Mouse (Mus musculus): ENCODE data around the gene Gm20518. TPM values are rescaled to one million over a fixed set of nuclear protein-coding genes. Genes with fewer than 3 reads are reported as not detected.

The Gm20518 gene
- total RNA-seq, 2 experiments from 2014 or later: 0.15 to 0.56 TPM

DNA sequence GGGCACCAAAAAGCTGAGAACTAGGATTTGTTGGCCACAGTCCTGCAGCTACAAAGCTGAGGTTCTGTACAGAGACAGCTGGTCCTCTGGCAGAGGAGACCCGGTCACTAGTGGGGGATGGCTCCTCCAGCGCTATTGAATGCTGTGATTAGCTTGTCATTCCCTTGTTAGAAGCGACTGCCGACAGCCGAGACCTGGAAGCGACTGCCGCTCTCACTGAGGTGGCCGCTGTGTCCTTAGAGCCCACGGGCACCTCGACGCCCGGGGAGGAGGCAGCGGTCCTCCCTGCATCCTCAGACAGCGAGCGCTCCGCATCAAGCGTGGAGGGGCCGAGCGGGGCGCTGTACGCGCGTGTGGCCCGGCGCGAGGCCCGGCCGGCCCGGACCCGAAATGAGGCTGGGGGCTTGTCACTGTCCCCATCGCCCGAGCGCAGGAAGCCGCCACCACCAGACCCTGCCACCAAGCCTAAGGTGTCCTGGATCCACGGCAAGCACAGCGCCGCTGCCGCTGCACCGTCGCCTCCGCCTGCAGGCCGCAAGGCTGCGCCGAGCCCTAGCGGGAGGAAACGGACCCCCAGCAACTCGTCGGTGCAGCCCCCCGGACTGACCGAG lies 84.8 kb downstream of the Gm20518 start:
- intact Hi-C loops (cut with DNase I): no loop called here
- peak overlapping the region; percentile 82 for H3K4me3 ChIP-seq
- H3K27ac ChIP-seq: peak overlapping the region; percentile 76
- no peak for DNase-seq
- no peak for TF ChIP-seq CTCF (IDR thresholded peaks at IDR 0.05)

DNA sequence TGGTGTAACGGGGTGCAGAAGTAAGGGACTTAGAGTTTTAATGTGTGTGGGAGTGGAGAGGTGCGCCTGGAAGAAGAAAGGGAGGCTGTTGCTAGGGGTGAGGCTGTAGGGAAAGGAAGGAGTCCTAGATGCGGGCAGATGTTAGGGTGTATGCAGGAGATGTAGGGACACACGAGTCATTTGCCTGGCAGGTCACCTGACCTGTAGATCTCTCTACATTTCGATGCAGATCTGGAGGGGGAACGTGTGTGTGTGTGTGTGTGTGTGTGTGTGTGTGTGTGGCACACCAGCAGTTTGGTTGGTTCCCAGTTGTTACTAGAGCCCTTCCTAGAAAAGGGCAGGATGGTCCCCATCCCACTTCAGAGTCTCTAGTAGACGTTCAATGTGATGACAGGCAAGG lies 86.5 kb downstream of the Gm20518 start:
- TF ChIP-seq CTCF (IDR thresholded peaks at IDR 0.05): no peak
- intact Hi-C loops (cut with DNase I): no loop called here
- H3K27ac ChIP-seq: no peak overlapping the region
- no peak overlapping the region for H3K4me3 ChIP-seq
- no peak for DNase-seq

DNA sequence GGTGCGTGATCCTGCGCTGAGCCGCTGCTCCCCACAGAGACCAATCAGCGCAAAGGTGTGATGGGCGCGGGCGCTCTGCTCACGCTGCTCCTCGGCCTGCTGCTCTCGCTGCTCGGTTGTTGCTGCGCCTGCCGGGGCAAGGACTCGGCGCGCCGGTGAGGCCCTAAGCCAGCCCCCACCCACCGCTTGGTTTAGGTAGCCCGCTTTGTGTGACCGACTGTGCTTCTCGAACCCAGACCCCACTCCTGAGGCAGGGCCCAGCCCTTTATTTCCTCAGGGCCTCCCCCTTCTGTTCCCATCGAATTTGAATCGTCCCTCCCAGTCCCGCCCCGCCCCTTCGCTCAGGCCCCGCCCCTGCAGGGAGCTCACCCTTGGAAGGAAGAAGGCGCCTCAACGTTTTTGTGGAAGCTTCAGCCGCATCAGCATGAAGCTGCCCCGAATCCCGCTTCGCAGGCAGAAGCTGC lies 87.0 kb downstream of the Gm20518 start:
- intact Hi-C loops (cut with DNase I): no loop called here
- peak; percentile 34 for DNase-seq
- Histone ChIP-seq H3K4me3 (peak overlapping the region; percentile 49), H3K27ac (no peak overlapping the region)
- TF ChIP-seq CTCF (IDR thresholded peaks at IDR 0.05): no peak

DNA sequence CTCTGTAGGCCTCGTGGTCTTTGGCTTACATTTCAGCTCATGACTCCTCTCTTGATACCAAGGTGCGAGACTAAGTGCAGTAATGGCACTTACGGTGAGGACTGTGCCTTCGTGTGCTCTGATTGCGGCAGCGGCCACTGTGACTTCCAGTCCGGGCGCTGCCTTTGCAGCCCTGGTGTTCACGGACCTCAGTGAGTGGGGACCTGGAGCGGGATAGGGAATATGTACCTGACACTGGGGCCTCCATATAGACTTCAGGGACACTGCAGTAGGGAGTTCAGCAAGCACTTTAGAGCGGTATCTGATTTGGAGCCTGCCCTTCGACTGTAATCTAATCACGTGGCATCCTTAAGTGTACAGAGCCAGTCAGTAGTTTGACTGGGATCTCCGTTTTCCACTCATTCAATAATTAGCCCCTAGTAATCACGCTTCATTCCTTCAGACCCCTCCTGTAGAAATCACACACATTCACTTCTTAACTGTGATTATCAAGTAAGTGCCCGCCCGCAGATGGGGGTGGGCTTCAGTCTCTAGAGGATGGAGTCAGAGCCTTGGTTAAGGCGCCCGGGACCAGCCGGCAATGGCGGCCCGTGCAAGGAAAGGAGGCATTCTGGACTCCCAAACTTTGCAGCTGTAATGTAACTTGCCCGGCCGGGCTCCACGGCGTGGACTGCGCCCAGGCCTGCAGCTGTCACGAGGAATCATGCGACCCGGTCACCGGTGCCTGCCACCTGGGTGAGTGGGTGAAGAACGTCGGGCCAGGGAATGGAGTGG lies 87.6 kb downstream of the Gm20518 start:
- intact Hi-C loops (cut with DNase I): no loop called here
- TF ChIP-seq CTCF (IDR thresholded peaks at IDR 0.05): no peak
- DNase-seq: no peak
- Histone ChIP-seq H3K4me3 (peak overlapping the region; percentile 60), H3K27ac (no peak overlapping the region)

DNA sequence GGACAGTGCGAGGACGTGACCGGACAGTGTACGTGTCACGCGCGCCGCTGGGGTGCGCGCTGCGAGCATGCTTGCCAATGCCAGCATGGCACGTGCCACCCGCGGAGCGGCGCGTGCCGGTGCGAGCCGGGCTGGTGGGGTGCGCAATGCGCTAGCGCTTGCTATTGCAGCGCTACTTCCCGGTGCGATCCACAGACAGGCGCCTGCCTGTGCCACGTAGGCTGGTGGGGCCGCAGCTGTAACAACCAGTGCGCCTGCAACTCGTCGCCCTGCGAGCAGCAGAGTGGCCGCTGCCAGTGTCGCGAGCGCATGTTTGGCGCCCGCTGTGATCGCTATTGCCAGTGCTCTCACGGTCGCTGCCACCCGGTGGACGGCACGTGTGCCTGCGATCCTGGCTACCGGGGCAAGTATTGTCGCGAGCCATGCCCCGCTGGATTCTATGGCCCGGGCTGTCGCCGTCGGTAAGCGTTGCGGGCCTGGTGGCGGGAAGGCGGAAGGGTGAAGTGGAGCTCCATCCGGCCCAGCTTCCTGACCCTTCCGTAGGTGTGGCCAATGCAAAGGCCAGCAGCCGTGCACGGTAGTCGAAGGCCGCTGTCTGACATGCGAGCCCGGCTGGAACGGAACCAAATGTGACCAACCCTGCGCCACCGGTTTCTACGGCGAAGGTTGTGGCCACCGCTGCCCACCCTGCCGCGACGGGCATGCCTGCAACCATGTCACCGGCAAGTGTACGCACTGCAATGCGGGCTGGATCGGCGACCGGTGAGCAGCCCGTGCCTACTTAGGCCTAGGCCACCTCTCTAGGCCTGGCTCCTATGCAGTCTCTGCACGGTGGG lies 88.4 kb downstream of the Gm20518 start:
- 0 out of 2 replicates have a peak overlapping the region, but pooled peaks have one; percentile 20 for H3K27ac ChIP-seq
- intact Hi-C loops (cut with DNase I): no loop called here
- H3K4me3 ChIP-seq: peak overlapping the region; percentile 60
- TF ChIP-seq CTCF (IDR thresholded peaks at IDR 0.05): 0 out of 2 replicates have a peak, but pooled peaks have one; percentile 15
- peak; percentile 61 for DNase-seq

DNA sequence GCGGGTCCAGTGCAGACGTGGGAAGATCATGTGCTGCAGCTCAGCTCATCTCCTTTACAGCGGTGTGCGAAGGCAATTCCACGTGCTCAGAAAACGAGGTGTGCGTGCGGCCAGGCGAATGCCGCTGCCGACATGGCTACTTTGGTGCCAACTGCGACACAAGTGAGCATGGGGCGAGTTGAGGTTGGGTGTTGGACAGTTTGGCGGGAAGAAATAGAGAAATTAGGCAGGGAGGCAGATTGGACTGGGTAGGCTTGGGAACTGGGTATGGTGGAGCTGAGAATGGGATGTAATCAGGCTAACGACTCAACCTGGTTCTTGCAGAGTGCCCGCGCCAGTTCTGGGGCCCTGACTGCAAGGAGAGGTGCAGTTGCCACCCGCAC lies 89.0 kb downstream of the Gm20518 start:
- peak overlapping the region; percentile 60 for H3K4me3 ChIP-seq
- intact Hi-C loops (cut with DNase I): no loop called here

DNA sequence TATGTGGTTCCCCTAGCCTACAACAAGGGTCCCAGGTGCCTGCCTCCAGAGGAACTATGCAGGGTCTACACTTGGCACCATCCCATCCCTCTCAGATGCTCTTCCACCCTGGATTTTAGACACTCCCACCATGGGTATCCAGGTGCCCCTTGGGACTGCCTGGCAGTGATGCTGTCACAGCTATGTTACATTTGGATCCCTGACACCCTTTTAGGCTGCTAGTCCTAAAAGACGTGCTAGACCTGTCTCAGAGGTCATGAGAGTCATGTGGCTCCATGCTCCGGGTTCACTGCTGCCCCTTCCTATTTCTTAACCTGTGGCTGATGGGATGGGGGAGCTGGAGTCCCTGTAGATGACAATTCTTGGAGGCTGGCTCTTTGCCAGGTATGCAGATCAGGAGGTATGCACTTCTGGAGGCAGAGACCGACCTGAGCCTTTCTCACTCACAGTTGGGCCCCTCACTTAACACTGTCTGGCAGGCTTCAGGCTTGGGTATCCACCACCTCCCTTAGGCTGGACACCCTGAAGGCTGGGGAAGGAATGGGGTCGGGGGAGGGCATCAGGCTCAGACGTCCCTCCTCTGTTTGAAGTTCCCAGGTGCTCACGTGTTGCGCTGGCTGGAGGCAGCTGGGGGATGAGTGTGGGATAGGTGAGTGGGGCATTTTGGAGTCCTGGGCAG lies 89.6 kb downstream of the Gm20518 start:
- TF ChIP-seq CTCF (IDR thresholded peaks at IDR 0.05): no peak
- Histone ChIP-seq H3K4me3 (no peak overlapping the region), H3K27ac (no peak overlapping the region)
- intact Hi-C loops (cut with DNase I): no loop called here
- DNase-seq: no peak

More for the DNA sequence above, 89.0 kb downstream of the Gm20518 start:
- no peak overlapping the region for H3K27ac ChIP-seq
- DNase-seq: no peak
- no peak for TF ChIP-seq CTCF (IDR thresholded peaks at IDR 0.05)

DNA sequence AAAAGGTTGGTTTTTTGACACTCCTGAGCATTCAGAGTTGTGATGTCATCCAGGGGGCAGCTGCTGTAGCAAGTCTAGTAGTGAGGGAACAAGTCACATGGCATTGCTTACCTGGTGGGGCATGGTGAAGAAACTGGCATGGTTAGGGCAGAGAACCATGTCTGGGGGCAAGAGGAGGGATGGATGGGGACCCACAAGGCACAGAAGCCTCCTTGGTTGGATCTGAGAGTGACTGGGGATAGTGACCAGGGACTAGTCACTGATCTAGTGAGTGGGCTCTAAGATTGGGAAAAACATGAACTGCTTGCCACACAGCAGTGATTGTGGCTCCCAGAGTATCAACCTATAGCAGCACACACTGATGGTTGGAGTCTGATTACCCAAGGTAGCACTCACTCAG lies 91.9 kb downstream of the Gm20518 start:
- Histone ChIP-seq H3K4me3 (no peak overlapping the region), H3K27ac (no peak overlapping the region)
- no peak for DNase-seq
- TF ChIP-seq CTCF (IDR thresholded peaks at IDR 0.05): no peak
- intact Hi-C loops (cut with DNase I): no loop called here

DNA sequence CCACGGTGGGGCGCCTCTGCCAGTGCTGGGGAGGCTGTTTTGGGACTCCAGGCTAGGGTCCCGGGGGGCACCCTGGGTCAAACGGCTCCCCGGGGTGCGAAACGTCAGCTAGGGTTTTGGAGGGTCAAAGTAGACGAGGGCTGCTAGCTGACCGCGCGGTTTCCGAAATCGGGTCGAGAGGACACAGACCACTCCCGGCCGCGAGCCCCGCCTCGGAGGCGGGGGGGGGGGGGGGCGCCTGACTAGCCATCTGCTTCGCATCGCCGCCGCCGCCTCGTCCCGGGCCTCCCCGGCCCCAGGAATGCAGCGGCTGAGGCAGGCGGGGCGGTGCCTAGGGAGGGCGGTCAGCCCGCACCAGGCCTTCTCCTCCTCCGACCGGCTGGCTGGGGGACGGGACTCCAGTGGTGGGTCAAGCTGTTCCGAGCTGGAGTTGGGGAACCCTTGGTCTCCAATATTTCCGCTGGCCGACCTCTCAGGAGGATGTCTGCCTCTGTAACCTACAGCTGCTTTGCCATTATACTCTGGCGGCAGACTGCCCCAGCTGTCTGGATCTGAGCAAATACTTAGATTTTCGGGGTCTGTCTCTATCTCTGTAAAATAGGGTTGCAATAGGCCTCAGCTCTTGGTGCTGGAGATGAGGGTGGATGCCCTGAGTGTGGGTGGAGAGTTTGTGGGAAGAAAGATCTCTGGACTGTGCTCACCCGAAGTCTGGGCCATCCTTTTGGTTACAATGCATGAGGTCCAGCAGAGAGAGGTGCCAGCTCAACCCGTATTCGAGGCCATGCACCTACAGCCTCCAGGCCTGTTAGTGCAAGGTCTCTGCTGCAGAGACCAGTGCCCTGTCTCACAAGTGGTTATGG lies 92.9 kb downstream of the Gm20518 start:
- intact Hi-C loops (cut with DNase I): no loop called here
- TF ChIP-seq CTCF (IDR thresholded peaks at IDR 0.05): no peak
- DNase-seq: peak; percentile 86

DNA sequence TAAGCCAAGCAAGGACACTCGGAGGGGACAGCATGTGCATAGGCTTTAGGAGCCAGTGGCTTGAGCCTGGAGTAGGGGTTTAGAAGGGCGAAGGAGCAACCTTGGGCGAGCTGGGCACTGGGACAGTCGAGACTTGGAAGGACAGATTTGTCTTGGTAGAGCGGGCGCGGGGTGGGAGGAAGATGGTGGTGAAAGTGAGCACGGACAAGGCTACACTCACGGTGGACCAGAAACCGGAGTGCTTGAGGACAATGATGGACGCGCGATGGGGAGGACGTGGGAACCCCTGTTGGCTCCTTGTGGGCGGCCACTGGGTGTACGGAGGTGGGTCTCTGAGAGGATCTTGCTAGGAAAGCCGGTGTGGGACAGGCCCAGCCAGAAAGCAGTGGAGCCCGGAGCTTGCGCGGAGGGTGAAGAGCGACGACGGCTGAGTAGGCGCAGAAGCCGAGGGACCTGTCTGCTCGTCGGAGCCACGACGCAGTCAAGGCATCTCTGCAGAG lies 93.6 kb downstream of the Gm20518 start:
- intact Hi-C loops (cut with DNase I): no loop called here
- Histone ChIP-seq H3K27ac (peak overlapping the region; percentile 87), H3K4me3 (peak overlapping the region; percentile 70)
- DNase-seq: no peak
- no peak for TF ChIP-seq CTCF (IDR thresholded peaks at IDR 0.05)

More for the DNA sequence above, 92.9 kb downstream of the Gm20518 start:
- H3K4me3 ChIP-seq: peak overlapping the region; percentile 70
- peak overlapping the region; percentile 87 for H3K27ac ChIP-seq
